Mouse (Mus musculus): ENCODE data around the gene Nck2. TPM values are rescaled to one million over a fixed set of nuclear protein-coding genes. Genes with fewer than 3 reads are reported as not detected.

Gene Nck2
- polyA plus RNA-seq, 1 experiment from 2014 or later, result 46.0 TPM

- peaks cover 13% of the 10 kb centered on the region for H3K36me3 ChIP-seq
- H3K4me1 ChIP-seq, result peaks cover 57% of the 10 kb centered on the region
- H3K9me3 ChIP-seq (replicated peaks), result no peaks in the 10 kb centered on the region
- H3K27me3 ChIP-seq, result no peaks in the 10 kb centered on the region
- WGBS, result 45% methylated on average over 4 of the region's 4 CpGs
- H3K4me2 ChIP-seq, result no peak overlapping the region
- H3K4me3 ChIP-seq (replicated peaks), result no peak overlapping the region
- H3K9ac ChIP-seq, result no peak overlapping the region
- H3K27ac ChIP-seq, result no peak overlapping the region
- ATAC-seq (replicated peaks; ENCODE audit: low FRiP score), result no peak
Measured at GRCm38 (mm10) chr1:43462666-43463065, 18.3 kb downstream of the Nck2 start.

GRCm38 (mm10) chr1:43463941-43464682 is 19.7 kb downstream of the Nck2 start:
- Histone ChIP-seq H3K36me3 (peaks cover 13% of the 10 kb centered on the region), H3K4me2 (no peak overlapping the region), H3K4me1 (peaks cover 59% of the 10 kb centered on the region), H3K9me3 (replicated peaks) (no peaks in the 10 kb centered on the region), H3K4me3 (replicated peaks) (no peak overlapping the region), H3K9ac (no peak overlapping the region), H3K27me3 (no peaks in the 10 kb centered on the region), H3K27ac (no peak overlapping the region)
- ATAC-seq (replicated peaks; ENCODE audit: low FRiP score), result no peak
- 71% methylated on average over 11 of the region's 11 CpGs for WGBS

DNA sequence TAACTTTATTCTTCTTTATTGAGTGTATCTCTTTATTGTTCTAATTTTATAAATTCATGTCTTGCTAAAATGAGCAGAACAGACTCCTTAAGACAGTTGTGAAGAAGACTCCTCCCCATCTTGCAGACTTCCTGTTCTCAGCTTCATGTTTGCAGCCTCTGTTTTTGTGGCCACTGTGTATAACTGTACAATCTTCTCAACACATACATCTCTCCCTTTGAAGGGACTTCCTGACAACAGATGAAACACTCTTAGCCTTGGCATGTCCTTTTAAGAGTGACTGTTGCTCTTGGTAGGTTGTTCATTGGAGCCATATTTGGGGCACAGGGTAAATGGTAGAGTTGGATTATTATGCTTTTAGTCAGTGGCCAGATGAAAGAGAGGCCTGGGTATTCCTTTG is 20.6 kb downstream of the Nck2 start:
- Histone ChIP-seq H3K4me2 (no peak overlapping the region), H3K4me1 (peaks cover 68% of the 10 kb centered on the region), H3K36me3 (peaks cover 13% of the 10 kb centered on the region), H3K9ac (no peak overlapping the region), H3K4me3 (replicated peaks) (no peak overlapping the region), H3K27me3 (no peaks in the 10 kb centered on the region), H3K9me3 (replicated peaks) (no peaks in the 10 kb centered on the region), H3K27ac (no peak overlapping the region)
- no peak for ATAC-seq (replicated peaks; ENCODE audit: low FRiP score)

DNA sequence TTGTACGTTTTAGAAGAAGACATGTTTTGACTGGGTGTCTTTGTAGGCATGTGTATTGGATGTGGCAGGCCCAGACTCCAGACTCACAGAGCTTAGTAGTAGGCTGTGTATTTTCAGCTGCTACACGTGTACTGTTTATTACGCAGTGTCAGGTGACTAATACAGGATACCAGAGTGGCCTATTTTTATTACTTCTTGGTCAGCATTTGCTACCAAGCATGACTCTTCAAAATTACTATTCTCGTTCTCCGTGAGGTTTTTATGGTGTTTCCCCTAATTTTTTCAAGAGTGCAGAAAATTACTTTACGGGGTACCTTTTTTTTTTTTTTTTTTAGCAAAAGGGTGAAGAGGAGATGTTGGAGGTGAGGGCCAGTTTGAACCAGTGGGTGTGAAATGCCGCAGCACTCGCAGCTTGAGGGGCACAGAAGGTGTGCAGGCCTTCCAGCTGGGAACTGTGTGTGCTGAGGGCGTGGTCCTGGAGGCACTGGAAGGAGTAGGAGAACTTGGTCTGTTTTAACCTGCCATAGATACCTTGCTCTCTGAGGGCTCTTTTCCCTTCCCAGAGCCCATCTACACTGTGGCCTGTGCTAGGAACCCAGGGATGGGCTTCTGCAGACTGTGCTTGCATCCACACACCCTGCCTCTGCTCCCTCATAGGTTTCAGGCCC is 21.7 kb downstream of the Nck2 start:
- no peak for ATAC-seq (replicated peaks; ENCODE audit: low FRiP score)
- no peak overlapping the region for H3K27ac ChIP-seq
- H3K4me3 ChIP-seq (replicated peaks), result no peak overlapping the region
- H3K4me2 ChIP-seq, result no peak overlapping the region
- H3K4me1 ChIP-seq, result peaks cover 75% of the 10 kb centered on the region
- no peak overlapping the region for H3K9ac ChIP-seq
- no peaks in the 10 kb centered on the region for H3K9me3 ChIP-seq (replicated peaks)
- peaks cover 9% of the 10 kb centered on the region for H3K36me3 ChIP-seq
- WGBS, result 60% methylated on average over 9 of the region's 9 CpGs
- no peaks in the 10 kb centered on the region for H3K27me3 ChIP-seq

DNA sequence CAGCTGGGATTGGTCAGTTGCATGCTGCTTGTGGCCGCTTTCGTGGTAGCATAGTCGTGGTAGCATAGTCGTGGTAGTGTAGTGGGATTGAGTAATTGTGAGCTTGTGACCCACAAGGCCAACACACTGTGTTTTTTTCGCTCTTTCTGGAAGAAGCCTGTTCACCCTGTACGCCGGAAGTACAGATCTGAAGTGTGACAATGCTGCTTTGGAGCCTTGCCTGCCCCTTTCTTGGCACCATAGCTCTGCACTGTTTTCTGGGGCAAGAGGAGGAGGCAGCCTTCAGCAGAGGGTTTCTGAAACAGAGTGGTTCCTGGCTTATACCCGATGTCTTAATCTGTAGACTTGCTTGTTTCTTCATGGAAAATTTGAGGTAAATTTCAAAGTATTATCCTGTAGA is 23.3 kb downstream of the Nck2 start:
- no peak overlapping the region for H3K4me2 ChIP-seq
- H3K4me3 ChIP-seq (replicated peaks), result no peak overlapping the region
- 0 out of 2 replicates have a peak overlapping the region, but pooled peaks have one; percentile 60 for H3K27ac ChIP-seq
- H3K9me3 ChIP-seq (replicated peaks), result no peaks in the 10 kb centered on the region
- H3K4me1 ChIP-seq, result peaks cover 86% of the 10 kb centered on the region
- no peaks in the 10 kb centered on the region for H3K27me3 ChIP-seq
- no peaks in the 10 kb centered on the region for H3K36me3 ChIP-seq
- 79% methylated on average over 8 of the region's 8 CpGs for WGBS
- no peak for ATAC-seq (replicated peaks; ENCODE audit: low FRiP score)
- H3K9ac ChIP-seq, result no peak overlapping the region

GRCm38 (mm10) chr1:43468207-43468606 is 23.8 kb downstream of the Nck2 start:
- Histone ChIP-seq H3K36me3 (no peaks in the 10 kb centered on the region), H3K4me2 (no peak overlapping the region), H3K9ac (no peak overlapping the region), H3K27ac (peak overlapping the region; percentile 60; the same call in 1 of the 2 replicates), H3K4me3 (replicated peaks) (no peak overlapping the region), H3K27me3 (no peaks in the 10 kb centered on the region), H3K4me1 (peaks cover 81% of the 10 kb centered on the region), H3K9me3 (replicated peaks) (no peaks in the 10 kb centered on the region)
- no peak; the same call in 1 of the 2 replicates for ATAC-seq (replicated peaks; ENCODE audit: low FRiP score)
- WGBS, result 71% methylated on average over 7 of the region's 7 CpGs

- H3K36me3 ChIP-seq, result no peaks in the 10 kb centered on the region
- no peaks in the 10 kb centered on the region for H3K27me3 ChIP-seq
- no peak for ATAC-seq (replicated peaks; ENCODE audit: low FRiP score)
- H3K4me3 ChIP-seq (replicated peaks), result no peak overlapping the region
- H3K4me2 ChIP-seq, result no peak overlapping the region
- WGBS, result 71% methylated on average over 3 of the region's 3 CpGs
- H3K4me1 ChIP-seq, result peaks cover 78% of the 10 kb centered on the region
- no peak overlapping the region for H3K9ac ChIP-seq
- H3K27ac ChIP-seq, result peak overlapping the region; percentile 60
- no peaks in the 10 kb centered on the region for H3K9me3 ChIP-seq (replicated peaks)
Measured at GRCm38 (mm10) chr1:43468978-43469377, 24.6 kb downstream of the Nck2 start.

GRCm38 (mm10) chr1:43470421-43471179 is 26.2 kb downstream of the Nck2 start:
- Histone ChIP-seq H3K36me3 (no peaks in the 10 kb centered on the region), H3K27ac (no peak overlapping the region), H3K4me2 (no peak overlapping the region), H3K4me1 (peaks cover 77% of the 10 kb centered on the region), H3K9ac (no peak overlapping the region), H3K27me3 (no peaks in the 10 kb centered on the region), H3K9me3 (replicated peaks) (no peaks in the 10 kb centered on the region), H3K4me3 (replicated peaks) (no peak overlapping the region)
- no peak for ATAC-seq (replicated peaks; ENCODE audit: low FRiP score)
- WGBS, result 74% methylated on average over 10 of the region's 10 CpGs

- peaks cover 70% of the 10 kb centered on the region for H3K4me1 ChIP-seq
- H3K4me3 ChIP-seq (replicated peaks), result no peak overlapping the region
- no peaks in the 10 kb centered on the region for H3K36me3 ChIP-seq
- H3K9ac ChIP-seq, result no peak overlapping the region
- no peak for ATAC-seq (replicated peaks; ENCODE audit: low FRiP score)
- no peaks in the 10 kb centered on the region for H3K9me3 ChIP-seq (replicated peaks)
- H3K27ac ChIP-seq, result 0 out of 2 replicates have a peak overlapping the region, but pooled peaks have one; percentile 6
- WGBS, result 84% methylated on average over 4 of the region's 4 CpGs
- H3K27me3 ChIP-seq, result no peaks in the 10 kb centered on the region
- no peak overlapping the region for H3K4me2 ChIP-seq
Measured at GRCm38 (mm10) chr1:43471180-43472045, 27.0 kb downstream of the Nck2 start.

DNA sequence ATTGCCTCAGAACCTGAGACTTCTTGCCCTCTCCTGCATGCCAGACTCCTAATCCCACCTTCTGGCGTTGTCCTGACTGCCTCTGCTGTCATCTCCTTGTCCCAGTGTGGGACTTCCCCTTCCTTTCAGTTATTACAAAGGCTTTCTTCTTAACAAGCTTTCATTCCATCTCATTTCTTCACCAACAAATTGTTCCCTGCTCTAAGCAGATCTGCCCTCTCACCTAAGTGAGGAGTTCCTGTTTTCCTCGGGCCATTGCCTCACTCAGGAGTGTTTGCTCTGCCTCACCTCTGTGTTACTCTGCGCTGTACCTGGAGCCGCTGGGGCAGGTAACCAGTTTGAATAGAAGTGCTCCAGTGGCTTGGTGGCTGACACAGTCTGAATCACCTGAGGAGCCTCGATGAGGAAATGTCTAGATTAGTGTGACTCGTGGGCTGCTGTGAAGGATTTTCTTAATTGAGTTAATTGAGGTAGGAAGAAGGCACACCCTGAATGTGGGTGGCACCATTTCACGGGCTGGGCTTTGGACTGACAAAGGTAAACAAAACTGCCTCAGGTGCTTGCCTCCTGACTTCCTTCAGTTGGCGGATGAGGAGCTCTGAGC is 27.8 kb downstream of the Nck2 start:
- no peak for ATAC-seq (replicated peaks; ENCODE audit: low FRiP score)
- Histone ChIP-seq H3K4me1 (peaks cover 64% of the 10 kb centered on the region), H3K4me3 (replicated peaks) (no peak overlapping the region), H3K27ac (no peak overlapping the region), H3K36me3 (no peaks in the 10 kb centered on the region), H3K4me2 (no peak overlapping the region), H3K9me3 (replicated peaks) (no peaks in the 10 kb centered on the region), H3K9ac (no peak overlapping the region), H3K27me3 (no peaks in the 10 kb centered on the region)
- 60% methylated on average over 8 of the region's 8 CpGs for WGBS

Measured in kidney, embryonic 15.5 days (tissue).